Mouse (Mus musculus) kidney, postnatal 4 days (tissue): ENCODE measurements at regions not wholly inside any gene's neighbourhood (a gene's known extent, or its start where the extent isn't known, plus 50 kb on each side); places are given as distances from the start of the nearest gene placed in this dataset.

Experiments used
- DNase-seq, 2 experiments: peaks; one replicate each; pipeline ENCODE4 v3.0.0; 2021; ENCODE audit warnings: mixed read lengths in 2 of 2

GRCm38 (mm10) chr11:34153749-34154525 is 54.0 kb downstream of the Foxi1 start:
- peak in 1 of 2 experiments; percentile 27 for DNase-seq

GRCm38 (mm10) chr11:34149370-34149976 is 51.1 kb upstream of the 4930469K13Rik start:
- DNase-seq, result peak; percentile 89 to 90
